Mouse (Mus musculus): ENCODE measurements around the gene Atp8b5.

GRCm38 (mm10) chr4:43380951-43381350 is 114.0 kb downstream of the Atp8b5 start:
- TF ChIP-seq CEBPB (IDR thresholded peaks at IDR 0.05; ENCODE audit: insufficient read depth, poor library complexity, severe bottlenecking): no peak
- no peak for TF ChIP-seq POLR2A (IDR thresholded peaks at IDR 0.05; ENCODE audit: insufficient read length, low read depth)
- no peak for TF ChIP-seq USF1 (IDR thresholded peaks at IDR 0.05; ENCODE audit: low read depth)
- TF ChIP-seq REST (IDR thresholded peaks at IDR 0.05; ENCODE audit: insufficient read depth, insufficient read length): no peak
- no peak for TF ChIP-seq POLR2AphosphoS2 (IDR thresholded peaks at IDR 0.05; ENCODE audit: insufficient read length, low read depth)

Data from myocyte (in vitro differentiated cells).